Mouse (Mus musculus) embryonic facial prominence, embryonic 15.5 days (tissue): ENCODE measurements around the gene Ugt1a7c. TPM values are rescaled to one million over a fixed set of nuclear protein-coding genes. Genes with fewer than 3 reads are reported as not detected.

ENCODE experiments used
- ATAC-seq: fragments of 200-750 bp; cut with Nextera tagmentation; 2 replicates; pipeline ENCODE4 v1.8.0; 2017; ENCODE audit warnings: low read depth, moderate TSS enrichment; ENCODE audit not compliant: insufficient number of reproducible peaks, low FRiP score, low TSS enrichment
- H3K27ac ChIP-seq: fragments of 300-500 bp; sonication (generic); replicated peaks from 2 replicates; pipeline ENCODE4 v1.5.1; 2015; ENCODE audit warnings: mild to moderate bottlenecking, inconsistent platforms
- H3K27me3 ChIP-seq: fragments of 300-500 bp; sonication (generic); 2 replicates; pipeline ENCODE4 v1.6.1; 2015; ENCODE audit warnings: inconsistent platforms
- H3K36me3 ChIP-seq: fragments of 300-500 bp; sonication (generic); 2 replicates; pipeline ENCODE4 v1.6.1; 2015; ENCODE audit warnings: mild to moderate bottlenecking, inconsistent platforms
- H3K4me1 ChIP-seq: fragments of 300-500 bp; sonication (generic); 2 replicates; pipeline ENCODE4 v1.6.1; 2015; ENCODE audit warnings: inconsistent platforms
- H3K4me2 ChIP-seq: fragments of 300-500 bp; sonication (generic); replicated peaks from 2 replicates; pipeline ENCODE4 v1.6.1; 2015; ENCODE audit warnings: mild to moderate bottlenecking, inconsistent platforms
- H3K4me3 ChIP-seq: fragments of 300-500 bp; sonication (generic); replicated peaks from 2 replicates; pipeline ENCODE4 v1.5.1; 2015; ENCODE audit warnings: mild to moderate bottlenecking, inconsistent platforms
- H3K9ac ChIP-seq: fragments of 300-500 bp; sonication (generic); 2 replicates; pipeline ENCODE4 v1.6.1; 2015; ENCODE audit warnings: inconsistent platforms
- H3K9me3 ChIP-seq: fragments of 300-500 bp; sonication (generic); replicated peaks from 2 replicates; pipeline ENCODE4 v1.6.1; 2016; ENCODE audit warnings: inconsistent platforms
- WGBS: fragments of 180-500 bp; shearing (Covaris S2); methylation state at CpG from one replicate; pipeline ENCODE4 v1.1.7; 2015; 5-methylcytosine and 5-hydroxymethylcytosine counted together
- polyA plus RNA-seq: library from polyadenylated mRNA; unstranded; fragments of >200 nt; fragmentation: Nextera tagmentation; extraction: Ambion mirVana; gene quantifications from 2 replicates; pipeline ENCODE4 v1.2.1, GENCODE M21; 2015

Gene Ugt1a7c
- polyA plus RNA-seq, 1 experiment from 2014 or later, result 3.0 TPM

DNA sequence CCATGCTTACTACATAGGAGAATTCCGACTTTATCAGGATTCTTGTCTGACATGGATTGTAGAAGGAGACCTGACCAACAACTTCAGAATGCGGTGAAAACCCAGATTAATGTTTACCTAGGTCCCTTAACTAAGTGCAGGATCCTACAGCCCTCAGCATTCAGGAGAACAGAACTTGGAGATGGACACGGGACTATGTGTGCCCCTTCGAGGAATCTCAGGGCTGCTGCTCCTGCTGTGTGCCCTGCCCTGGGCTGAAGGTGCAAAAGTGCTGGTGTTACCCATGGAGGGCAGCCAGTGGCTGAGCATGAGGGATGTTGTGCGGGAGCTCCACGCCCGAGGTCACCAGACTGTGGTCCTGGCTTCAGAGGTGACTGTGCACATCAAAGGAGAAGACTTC is 105.6 kb downstream of the Ugt1a7c start, which contains the start of gene Ugt1a2:
Ugt1a2 (plus strand) TSS at position 146 of the 400 bp plus-strand sequence.
- H3K27me3 ChIP-seq, result no peaks in the 10 kb centered on the region
- no peak within 1 kb of the TSS for H3K4me2 ChIP-seq
- peaks cover 6% of the 10 kb centered on the region; the same call in 1 of the 2 replicates for H3K4me1 ChIP-seq
- no peak within 1 kb of the TSS for H3K4me3 ChIP-seq
- no peaks in the 10 kb centered on the region for H3K9me3 ChIP-seq
- no peaks in the 10 kb centered on the region for H3K36me3 ChIP-seq
- 80% methylated on average over 7 of the region's 7 CpGs for WGBS
- no peak for ATAC-seq
- no peak within 1 kb of the TSS for H3K27ac ChIP-seq
- no peak within 1 kb of the TSS for H3K9ac ChIP-seq

- 6% methylated on average over 62 of the region's 62 CpGs for WGBS
- Histone ChIP-seq H3K9ac (peak within 1 kb of the TSS; percentile 59), H3K4me2 (peak within 1 kb of the TSS; percentile 82), H3K27ac (no peak within 1 kb of the TSS), H3K27me3 (no peaks in the 10 kb centered on the region), H3K9me3 (no peaks in the 10 kb centered on the region), H3K4me1 (peaks cover 7% of the 10 kb centered on the region; the same call in 1 of the 2 replicates), H3K36me3 (no peaks in the 10 kb centered on the region), H3K4me3 (peak within 1 kb of the TSS; percentile 54)
- peak; percentile 97 for ATAC-seq
Observed at GRCm38 (mm10) chr1:88205294-88205922, 110.5 kb downstream of the Ugt1a7c start, which contains the start of gene Dnajb3. TSS of gene Dnajb3 (minus strand) at chr1:88205782.

GRCm38 (mm10) chr1:88206843-88207479 is 112.1 kb downstream of the Ugt1a7c start:
- H3K9me3 ChIP-seq, result peaks cover 7% of the 10 kb centered on the region
- H3K9ac ChIP-seq, result no peak overlapping the region
- peaks cover 7% of the 10 kb centered on the region; the same call in 1 of the 2 replicates for H3K4me1 ChIP-seq
- H3K27ac ChIP-seq, result no peak overlapping the region
- no peak overlapping the region for H3K4me2 ChIP-seq
- WGBS, result 81% methylated on average over 2 of the region's 2 CpGs
- H3K27me3 ChIP-seq, result no peaks in the 10 kb centered on the region
- no peak for ATAC-seq
- no peak overlapping the region for H3K4me3 ChIP-seq
- no peaks in the 10 kb centered on the region for H3K36me3 ChIP-seq

- Histone ChIP-seq H3K4me3 (no peak within 1 kb of the TSS), H3K36me3 (no peaks in the 10 kb centered on the region), H3K4me2 (no peak within 1 kb of the TSS), H3K9me3 (peaks cover 47% of the 10 kb centered on the region), H3K27me3 (no peaks in the 10 kb centered on the region), H3K4me1 (no peaks in the 10 kb centered on the region), H3K9ac (no peak within 1 kb of the TSS), H3K27ac (no peak within 1 kb of the TSS)
- no peak for ATAC-seq
- 66% methylated on average over 8 of the region's 8 CpGs for WGBS
Observed at GRCm38 (mm10) chr1:88211812-88212211, 117.0 kb downstream of the Ugt1a7c start, which contains the start of gene Ugt1a1. TSS of gene Ugt1a1 (plus strand) at chr1:88211959.

DNA sequence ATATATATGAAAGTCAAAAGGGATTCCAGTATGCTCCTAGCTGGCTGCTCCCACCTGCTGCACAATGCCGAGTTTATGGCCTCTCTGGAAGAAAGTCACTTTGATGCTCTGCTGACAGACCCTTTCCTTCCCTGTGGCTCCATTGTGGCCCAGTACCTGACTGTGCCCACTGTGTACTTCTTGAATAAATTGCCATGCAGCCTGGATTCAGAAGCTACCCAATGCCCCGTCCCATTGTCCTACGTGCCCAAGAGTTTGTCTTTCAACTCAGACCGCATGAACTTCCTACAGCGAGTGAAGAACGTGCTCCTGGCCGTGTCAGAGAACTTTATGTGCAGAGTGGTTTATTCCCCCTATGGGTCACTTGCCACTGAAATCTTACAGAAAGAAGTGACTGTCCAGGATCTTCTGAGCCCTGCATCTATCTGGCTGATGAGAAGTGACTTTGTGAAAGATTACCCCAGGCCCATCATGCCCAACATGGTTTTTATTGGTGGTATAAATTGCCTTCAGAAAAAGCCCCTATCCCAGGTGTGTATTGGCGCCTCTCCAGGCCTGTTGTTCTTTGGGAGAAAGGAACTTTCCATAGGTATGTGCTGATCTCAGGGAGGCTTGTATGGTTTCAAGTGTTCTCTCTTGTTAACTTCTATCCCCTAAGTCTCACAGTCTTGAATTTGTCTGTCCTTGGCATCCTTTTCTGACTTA is 117.6 kb downstream of the Ugt1a7c start:
- Histone ChIP-seq H3K4me1 (no peaks in the 10 kb centered on the region), H3K27me3 (no peaks in the 10 kb centered on the region), H3K9me3 (peaks cover 52% of the 10 kb centered on the region), H3K27ac (no peak overlapping the region), H3K4me2 (no peak overlapping the region), H3K4me3 (no peak overlapping the region), H3K9ac (no peak overlapping the region), H3K36me3 (no peaks in the 10 kb centered on the region)
- WGBS, result 58% methylated on average over 8 of the region's 8 CpGs
- ATAC-seq, result no peak

DNA sequence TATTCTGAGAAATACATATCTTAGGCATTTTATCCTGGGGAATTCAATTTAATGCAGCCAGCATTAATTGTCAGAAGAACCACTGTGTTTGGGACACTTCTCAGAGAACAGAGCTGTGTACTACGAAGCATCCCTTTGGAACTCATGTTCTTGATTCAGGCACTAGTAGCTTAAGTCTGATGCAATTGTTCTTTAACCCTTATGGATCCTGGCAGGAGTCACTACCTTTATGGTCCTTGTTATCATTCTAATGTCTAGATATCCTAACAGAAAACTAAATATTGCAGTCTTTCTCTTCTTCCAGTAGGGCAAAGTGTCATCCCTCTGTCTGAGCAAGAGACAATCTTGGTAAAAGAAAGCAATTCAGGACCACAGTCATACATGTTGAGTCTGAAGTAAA is 118.2 kb downstream of the Ugt1a7c start:
- no peak for ATAC-seq
- H3K27me3 ChIP-seq, result no peaks in the 10 kb centered on the region

GRCm38 (mm10) chr1:88213766-88214461 is 119.1 kb downstream of the Ugt1a7c start:
- Histone ChIP-seq H3K36me3 (no peaks in the 10 kb centered on the region), H3K9me3 (peaks cover 55% of the 10 kb centered on the region), H3K4me1 (no peaks in the 10 kb centered on the region), H3K27me3 (no peaks in the 10 kb centered on the region), H3K4me2 (no peak overlapping the region), H3K9ac (no peak overlapping the region), H3K27ac (no peak overlapping the region), H3K4me3 (no peak overlapping the region)
- ATAC-seq, result peak; percentile 9; the same call in 1 of the 2 replicates
- WGBS, result 78% methylated on average over 2 of the region's 2 CpGs

More for the DNA sequence above, 118.2 kb downstream of the Ugt1a7c start:
- Histone ChIP-seq H3K36me3 (no peaks in the 10 kb centered on the region), H3K9ac (no peak overlapping the region), H3K4me2 (no peak overlapping the region), H3K4me1 (no peaks in the 10 kb centered on the region), H3K4me3 (no peak overlapping the region), H3K9me3 (peaks cover 55% of the 10 kb centered on the region), H3K27ac (no peak overlapping the region)
- 70% methylated on average over 1 of the region's 1 CpGs for WGBS

DNA sequence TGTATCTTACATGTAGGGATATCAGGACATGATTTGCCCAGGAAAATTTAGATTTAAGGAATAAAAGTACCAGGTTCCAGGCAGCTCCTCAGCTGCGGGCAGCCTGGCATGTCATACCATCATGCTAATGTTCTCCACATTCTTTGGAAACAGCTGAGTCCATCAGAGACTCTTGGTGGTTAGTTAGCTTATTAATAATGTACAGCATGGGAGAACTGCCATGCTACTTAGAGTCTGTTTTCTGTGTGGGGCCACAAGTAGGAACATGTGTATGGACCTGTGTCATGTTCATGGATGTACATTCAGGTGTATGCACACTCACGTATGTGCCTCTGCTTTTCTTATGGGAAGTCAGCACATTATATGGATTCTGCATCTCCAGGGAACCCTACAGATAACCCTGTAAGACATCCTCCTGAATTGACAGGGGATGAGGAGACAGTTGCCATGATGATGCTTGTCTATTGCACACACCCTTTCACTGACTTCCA is 119.6 kb downstream of the Ugt1a7c start:
- Histone ChIP-seq H3K4me1 (no peaks in the 10 kb centered on the region), H3K27me3 (no peaks in the 10 kb centered on the region), H3K4me3 (no peak overlapping the region), H3K9me3 (peaks cover 55% of the 10 kb centered on the region), H3K27ac (no peak overlapping the region), H3K9ac (no peak overlapping the region), H3K4me2 (no peak overlapping the region), H3K36me3 (no peaks in the 10 kb centered on the region)
- ATAC-seq, result 0 out of 2 replicates have a peak, but pooled peaks have one; percentile 5
- 77% methylated on average over 2 of the region's 2 CpGs for WGBS

DNA sequence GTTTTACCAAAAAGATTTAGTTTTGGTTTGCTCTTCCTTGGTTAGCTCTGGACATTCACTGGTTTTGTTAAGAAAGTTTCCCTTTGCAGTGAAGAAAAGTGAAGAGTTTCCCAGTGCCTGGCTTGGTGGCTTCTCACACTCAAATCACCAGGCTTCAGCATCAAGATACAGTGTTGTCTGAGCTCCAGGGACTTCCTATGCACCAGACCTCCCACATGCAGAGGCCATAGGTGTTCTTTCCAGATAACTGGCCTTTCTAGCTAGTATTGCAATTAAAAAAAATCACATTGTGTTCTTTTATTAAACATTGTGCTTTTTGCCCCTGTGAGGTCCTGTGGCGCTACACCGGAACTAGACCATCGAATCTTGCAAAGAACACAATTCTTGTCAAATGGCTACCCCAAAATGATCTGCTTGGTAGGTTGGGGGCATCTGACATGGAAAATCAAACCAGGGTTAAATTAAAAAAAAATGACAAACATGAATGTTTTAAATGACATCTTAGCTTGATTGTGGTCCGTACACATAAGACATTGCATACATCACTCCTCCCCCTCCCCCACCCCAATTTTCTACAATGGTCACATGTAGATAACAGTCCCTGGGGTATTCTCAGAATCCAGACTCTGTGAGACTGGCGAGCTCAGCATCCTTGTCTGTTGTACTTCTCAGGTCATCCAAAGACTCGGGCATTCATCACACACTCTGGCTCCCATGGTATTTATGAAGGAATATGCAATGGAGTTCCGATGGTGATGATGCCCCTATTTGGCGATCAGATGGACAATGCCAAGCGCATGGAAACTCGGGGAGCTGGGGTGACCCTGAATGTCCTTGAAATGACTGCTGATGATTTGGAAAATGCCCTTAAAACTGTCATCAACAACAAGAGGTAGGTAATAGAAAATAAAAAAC is 120.9 kb downstream of the Ugt1a7c start:
- no peaks in the 10 kb centered on the region for H3K4me1 ChIP-seq

DNA sequence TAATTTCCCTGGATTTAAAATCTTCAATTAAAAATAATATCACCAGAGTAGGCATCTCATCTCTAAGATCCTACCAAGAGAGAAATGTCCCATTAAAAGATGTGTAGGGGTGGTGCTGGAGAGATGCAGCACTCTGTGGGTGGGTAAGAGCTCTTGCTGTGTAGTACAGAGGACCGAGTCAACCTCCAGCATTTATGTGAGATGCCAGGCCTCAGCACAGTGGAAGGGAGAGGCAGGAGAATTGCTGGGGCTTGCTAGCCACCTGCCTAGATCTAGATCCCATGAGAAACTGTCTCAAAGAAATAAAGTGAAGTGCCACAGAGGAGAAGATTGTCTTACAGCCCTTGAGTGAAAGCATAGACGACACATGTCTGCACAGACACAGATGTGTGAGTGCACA is 121.7 kb downstream of the Ugt1a7c start:
- Histone ChIP-seq H3K4me2 (no peak overlapping the region), H3K9me3 (peaks cover 52% of the 10 kb centered on the region), H3K4me1 (no peaks in the 10 kb centered on the region), H3K4me3 (no peak overlapping the region), H3K9ac (no peak overlapping the region), H3K27me3 (no peaks in the 10 kb centered on the region), H3K36me3 (no peaks in the 10 kb centered on the region), H3K27ac (no peak overlapping the region)
- no peak for ATAC-seq
- WGBS, result 48% methylated on average over 2 of the region's 2 CpGs

More for the DNA sequence above, 120.9 kb downstream of the Ugt1a7c start:
- H3K4me3 ChIP-seq, result no peak overlapping the region
- H3K27ac ChIP-seq, result no peak overlapping the region
- no peak overlapping the region for H3K9ac ChIP-seq
- no peak for ATAC-seq
- peaks cover 55% of the 10 kb centered on the region for H3K9me3 ChIP-seq
- WGBS, result 69% methylated on average over 10 of the region's 10 CpGs
- H3K27me3 ChIP-seq, result no peaks in the 10 kb centered on the region
- no peak overlapping the region for H3K4me2 ChIP-seq
- no peaks in the 10 kb centered on the region for H3K36me3 ChIP-seq
